Mouse (Mus musculus) olfactory bulb, adult 2 months (tissue): ENCODE measurements around the gene Tmem201.

ENCODE experiments used
- CTCF ChIP-seq: fragments of 200-500 bp; IDR thresholded peaks from 2 replicates; pipeline ENCODE4 v1.5.1; 2012; ENCODE audit warnings: low read depth, mild to moderate bottlenecking, low read length, moderate library complexity; ENCODE audit not compliant: insufficient read depth
- POLR2A ChIP-seq: fragments of 200-500 bp; IDR thresholded peaks from 2 replicates; pipeline ENCODE4 v1.6.1; 2012; ENCODE audit warnings: mild to moderate bottlenecking, low read depth, low read length, moderate library complexity; ENCODE audit not compliant: insufficient read depth

GRCm38 (mm10) chr4:149723855-149724731 lies 13.8 kb downstream of the Tmem201 start:
- TF ChIP-seq POLR2A (no peak), CTCF (no peak)
